Mouse (Mus musculus): ENCODE measurements around the gene Gm3264. TPM values are rescaled to one million over a fixed set of nuclear protein-coding genes. Genes with fewer than 3 reads are reported as not detected.
"Not testable (repeated sequence)": the region's sequence is repeated elsewhere in the genome, so short reads cannot be mapped to it uniquely, and the experiment has no call there.

Gene Gm3264
- polyA plus RNA-seq (2012; rRNA removed): 0.68 TPM in 1 of 2 replicates, not detected in the other
- 0.57 TPM in 1 of 2 replicates, not detected in the other for polyA plus RNA-seq (2014; fragmentation: Nextera tagmentation; extraction: Ambion mirVana)

DNA sequence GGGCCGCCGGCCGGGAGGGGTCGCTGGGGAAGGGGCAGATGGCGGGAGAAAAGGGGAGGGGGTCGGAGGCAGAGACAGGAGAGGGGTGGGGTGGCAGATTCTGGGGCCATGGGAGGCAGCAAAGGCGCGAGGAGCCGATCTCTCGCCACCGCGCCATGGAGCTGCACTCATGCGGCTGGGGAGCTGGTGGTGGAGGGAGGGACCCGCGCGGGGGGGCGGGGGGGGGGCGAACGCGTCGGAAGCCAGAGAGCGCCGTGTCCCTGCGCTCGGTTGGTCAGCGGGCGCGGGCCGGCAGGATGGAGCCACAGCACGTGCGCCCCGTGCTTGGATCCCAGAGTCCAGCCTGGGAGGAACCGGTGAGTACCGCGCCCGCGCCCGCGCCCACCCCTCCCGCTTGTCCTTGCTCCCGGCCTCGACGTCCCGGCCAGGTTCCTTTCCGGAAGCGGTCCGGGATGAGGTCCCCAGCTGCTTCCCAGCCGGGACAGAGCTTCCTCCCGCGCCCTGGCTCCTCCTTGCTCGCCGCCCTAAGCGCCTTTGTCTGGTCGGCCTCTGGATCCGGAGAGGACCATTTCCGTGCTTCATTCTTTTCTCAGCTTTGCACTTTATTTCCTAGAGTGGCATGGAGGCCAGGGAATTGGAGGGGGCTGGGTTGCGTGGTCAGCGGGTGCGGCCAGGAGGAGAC is at the start of gene Gm3264:
Gm3264 (plus strand) TSS at position 278 of the 682 bp plus-strand sequence.
- not testable (repeated sequence) for H3K36me3 ChIP-seq (ENCODE audit: control insufficient read depth, insufficient read depth, low read length); H3K27me3 ChIP-seq (ENCODE audit: control insufficient read depth, insufficient read depth, low read length); H3K27ac ChIP-seq (replicated peaks; ENCODE audit: low read depth, low read length); ATAC-seq (ENCODE audit: low FRiP score, low read depth); H3K4me1 ChIP-seq (ENCODE audit: control insufficient read depth, insufficient read depth, low read length); H3K9me3 ChIP-seq (ENCODE audit: control insufficient read depth, low read length)
- 2% methylated on average over 17 of the region's 59 CpGs for whole genome bisulfite sequencing
- peak within 1 kb of the TSS; percentile 47 for H3K4me2 ChIP-seq (replicated peaks; ENCODE audit: low read depth, low read length, severe bottlenecking)
- H3K9ac ChIP-seq (ENCODE audit: low read depth, low read length, severe bottlenecking): peak within 1 kb of the TSS; percentile 25; the same call in 1 of the 2 replicates
- DNase-seq (ENCODE audit: low spot score): peak; percentile 2
- peak within 1 kb of the TSS; percentile 29 for H3K4me3 ChIP-seq (replicated peaks; ENCODE audit: low read length)

DNA sequence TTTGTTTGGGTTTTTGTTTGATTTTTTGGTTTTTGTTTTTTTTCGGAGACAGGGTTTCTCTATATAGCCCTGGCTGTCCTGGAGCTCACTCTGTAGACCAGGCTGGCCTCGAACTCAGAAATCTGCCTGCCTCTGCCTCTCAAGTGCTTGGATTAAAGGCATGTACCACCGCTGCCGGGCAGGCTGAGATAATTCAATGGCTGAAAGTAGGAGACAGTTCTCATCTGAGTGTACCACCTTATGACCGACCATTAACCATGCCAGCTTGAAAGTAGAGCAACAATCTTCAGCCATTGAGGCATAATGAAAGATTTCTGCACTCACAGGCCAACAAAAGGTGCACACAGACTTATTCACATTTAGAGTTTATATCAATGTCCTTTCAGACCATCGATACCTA is 49.0 kb upstream of the Gm3264 start:
- H3K27ac ChIP-seq (replicated peaks; ENCODE audit: low read depth, low read length); ATAC-seq (ENCODE audit: low FRiP score, low read depth); H3K4me2 ChIP-seq (replicated peaks; ENCODE audit: low read depth, low read length, severe bottlenecking); H3K9me3 ChIP-seq (ENCODE audit: control insufficient read depth, low read length); H3K9ac ChIP-seq (ENCODE audit: low read depth, low read length, severe bottlenecking); H3K36me3 ChIP-seq (ENCODE audit: control insufficient read depth, insufficient read depth, low read length); DNase-seq (ENCODE audit: low spot score); H3K4me1 ChIP-seq (ENCODE audit: control insufficient read depth, insufficient read depth, low read length); H3K27me3 ChIP-seq (ENCODE audit: control insufficient read depth, insufficient read depth, low read length); H3K4me3 ChIP-seq (replicated peaks; ENCODE audit: low read length): not testable (repeated sequence)
- WGBS: 88% methylated on average over 6 of the region's 6 CpGs

DNA sequence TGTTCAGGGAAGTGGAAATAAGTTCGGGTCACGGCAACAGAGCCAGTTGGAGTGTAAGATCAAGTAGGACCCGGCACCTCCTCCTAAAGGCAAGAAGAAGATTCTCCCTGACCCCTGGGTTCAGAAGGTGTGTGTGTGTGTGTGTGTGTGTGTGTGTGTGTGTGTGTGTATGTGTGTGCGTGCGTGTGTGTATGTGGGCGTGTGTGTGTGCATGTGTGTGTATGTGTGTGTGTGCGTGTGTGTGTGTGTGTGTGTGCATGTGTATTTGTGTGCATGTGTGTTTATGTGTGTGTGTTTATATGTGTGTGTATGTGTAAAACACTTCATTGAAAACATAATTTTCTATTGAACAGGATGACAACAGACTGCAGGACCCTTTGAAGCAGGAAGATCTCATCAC is 33.4 kb upstream of the Gm3264 start:
- DNase-seq (ENCODE audit: low spot score); H3K4me1 ChIP-seq (ENCODE audit: control insufficient read depth, insufficient read depth, low read length); ATAC-seq (ENCODE audit: low FRiP score, low read depth): not testable (repeated sequence)

GRCm38 (mm10) chr14:4837806-4838205 is 17.6 kb upstream of the Gm3264 start, which contains the start of gene Gm3269:
Gm3269 (plus strand) TSS chr14:4838106.
- H3K4me2 ChIP-seq (replicated peaks; ENCODE audit: low read depth, low read length, severe bottlenecking); ATAC-seq (ENCODE audit: low FRiP score, low read depth); H3K9me3 ChIP-seq (ENCODE audit: control insufficient read depth, low read length); H3K36me3 ChIP-seq (ENCODE audit: control insufficient read depth, insufficient read depth, low read length); H3K4me3 ChIP-seq (replicated peaks; ENCODE audit: low read length); H3K4me1 ChIP-seq (ENCODE audit: control insufficient read depth, insufficient read depth, low read length); H3K9ac ChIP-seq (ENCODE audit: low read depth, low read length, severe bottlenecking); DNase-seq (ENCODE audit: low spot score); H3K27me3 ChIP-seq (ENCODE audit: control insufficient read depth, insufficient read depth, low read length); H3K27ac ChIP-seq (replicated peaks; ENCODE audit: low read depth, low read length): not testable (repeated sequence)
- no CpG with 5 or more reads among the region's 4 CpGs for WGBS

More for the DNA sequence above, 33.4 kb upstream of the Gm3264 start:
- H3K9me3 ChIP-seq (ENCODE audit: control insufficient read depth, low read length); H3K36me3 ChIP-seq (ENCODE audit: control insufficient read depth, insufficient read depth, low read length); H3K27ac ChIP-seq (replicated peaks; ENCODE audit: low read depth, low read length); H3K4me3 ChIP-seq (replicated peaks; ENCODE audit: low read length); H3K9ac ChIP-seq (ENCODE audit: low read depth, low read length, severe bottlenecking); H3K4me2 ChIP-seq (replicated peaks; ENCODE audit: low read depth, low read length, severe bottlenecking); H3K27me3 ChIP-seq (ENCODE audit: control insufficient read depth, insufficient read depth, low read length): not testable (repeated sequence)
- 94% methylated on average over 2 of the region's 7 CpGs for WGBS

- not testable (repeated sequence) for ATAC-seq (ENCODE audit: low FRiP score, low read depth); H3K9ac ChIP-seq (ENCODE audit: low read depth, low read length, severe bottlenecking); H3K27ac ChIP-seq (replicated peaks; ENCODE audit: low read depth, low read length); DNase-seq (ENCODE audit: low spot score); H3K4me2 ChIP-seq (replicated peaks; ENCODE audit: low read depth, low read length, severe bottlenecking); H3K36me3 ChIP-seq (ENCODE audit: control insufficient read depth, insufficient read depth, low read length); H3K4me1 ChIP-seq (ENCODE audit: control insufficient read depth, insufficient read depth, low read length); H3K27me3 ChIP-seq (ENCODE audit: control insufficient read depth, insufficient read depth, low read length); H3K9me3 ChIP-seq (ENCODE audit: control insufficient read depth, low read length); H3K4me3 ChIP-seq (replicated peaks; ENCODE audit: low read length)
- no CpG with 5 or more reads among the region's 3 CpGs for WGBS
These were observed 36.7 kb downstream of the Gm3264 start, which contains the start of gene Gm3278 for GRCm38 (mm10) chr14:4892116-4892515. Gm3278 (plus strand) TSS chr14:4892416.

Other genes with a start within 250 kb of the Gm3264 start
- gene Gm8159, start 223.2 kb upstream of the Gm3264 start, polyA plus RNA-seq (2012; rRNA removed): not detected in 2 replicates
- gene Gm8159, start 223.2 kb upstream of the Gm3264 start, polyA plus RNA-seq (2014; fragmentation: Nextera tagmentation; extraction: Ambion mirVana): not detected in 2 replicates
- gene Gm3239, start 191.4 kb upstream of the Gm3264 start, polyA plus RNA-seq (2012; rRNA removed): 0.05 TPM in 1 of 2 replicates, not detected in the other
- not detected in 2 replicates for gene Gm3239, start 191.4 kb upstream of the Gm3264 start, polyA plus RNA-seq (2014; fragmentation: Nextera tagmentation; extraction: Ambion mirVana)
- gene Gm7876, start 146.3 kb upstream of the Gm3264 start, polyA plus RNA-seq (2012; rRNA removed): not detected in 2 replicates
- gene Gm7876, start 146.3 kb upstream of the Gm3264 start, polyA plus RNA-seq (2014; fragmentation: Nextera tagmentation; extraction: Ambion mirVana): not detected in 2 replicates
- 0.35 and 0.42 TPM in 2 replicates for gene Gm3252, start 128.8 kb upstream of the Gm3264 start, polyA plus RNA-seq (2012; rRNA removed)
- gene Gm3252, start 128.8 kb upstream of the Gm3264 start, polyA plus RNA-seq (2014; fragmentation: Nextera tagmentation; extraction: Ambion mirVana): 0.23 TPM in 1 of 2 replicates, not detected in the other
- gene Gm9602, start 79.2 kb upstream of the Gm3264 start, polyA plus RNA-seq (2012; rRNA removed): not detected in 2 replicates
- gene Gm9602, start 79.2 kb upstream of the Gm3264 start, polyA plus RNA-seq (2014; fragmentation: Nextera tagmentation; extraction: Ambion mirVana): not detected in 2 replicates
- not detected in 2 replicates for gene Gm3269, start 17.5 kb upstream of the Gm3264 start, polyA plus RNA-seq (2012; rRNA removed)
- not detected in 2 replicates for gene Gm3269, start 17.5 kb upstream of the Gm3264 start, polyA plus RNA-seq (2014; fragmentation: Nextera tagmentation; extraction: Ambion mirVana)
- gene Gm3278, start 36.8 kb downstream of the Gm3264 start, polyA plus RNA-seq (2012; rRNA removed): 0.09 TPM in 1 of 2 replicates, not detected in the other
- not detected in 2 replicates for gene Gm3278, start 36.8 kb downstream of the Gm3264 start, polyA plus RNA-seq (2014; fragmentation: Nextera tagmentation; extraction: Ambion mirVana)
- gene Gm8297, start 128.4 kb downstream of the Gm3264 start, polyA plus RNA-seq (2012; rRNA removed): not detected in 2 replicates
- not detected in 2 replicates for gene Gm8297, start 128.4 kb downstream of the Gm3264 start, polyA plus RNA-seq (2014; fragmentation: Nextera tagmentation; extraction: Ambion mirVana)
- gene Gm3298, start 160.3 kb downstream of the Gm3264 start, polyA plus RNA-seq (2012; rRNA removed): not detected in 2 replicates
- not detected in 2 replicates for gene Gm3298, start 160.3 kb downstream of the Gm3264 start, polyA plus RNA-seq (2014; fragmentation: Nextera tagmentation; extraction: Ambion mirVana)
- not detected in 2 replicates for gene 4930555G01Rik, start 195.1 kb downstream of the Gm3264 start, polyA plus RNA-seq (2012; rRNA removed)
- not detected in 2 replicates for gene 4930555G01Rik, start 195.1 kb downstream of the Gm3264 start, polyA plus RNA-seq (2014; fragmentation: Nextera tagmentation; extraction: Ambion mirVana)
- 1.1 and 2.1 TPM in 2 replicates for gene Gm8281, start 215.5 kb downstream of the Gm3264 start, polyA plus RNA-seq (2012; rRNA removed)
- 0.32 and 0.43 TPM in 2 replicates for gene Gm8281, start 215.5 kb downstream of the Gm3264 start, polyA plus RNA-seq (2014; fragmentation: Nextera tagmentation; extraction: Ambion mirVana)